Mouse (Mus musculus): ENCODE measurements around the gene 1700025G04Rik. TPM values are rescaled to one million over a fixed set of nuclear protein-coding genes. Genes with fewer than 3 reads are reported as not detected.
"Not testable (repeated sequence)": the region's sequence is repeated elsewhere in the genome, so short reads cannot be mapped to it uniquely, and the experiment has no call there.

1700025G04Rik gene
- polyA plus RNA-seq, 2 experiments: 24.3 to 36.4 TPM

- Histone ChIP-seq H3K27ac (replicated peaks; ENCODE audit: low read depth, low read length) (no peak overlapping the region), H3K9ac (ENCODE audit: low read depth, low read length, severe bottlenecking) (no peak overlapping the region), H3K4me3 (replicated peaks; ENCODE audit: low read length) (no peak overlapping the region), H3K4me1 (ENCODE audit: control insufficient read depth, insufficient read depth, low read length) (no peaks in the 10 kb centered on the region), H3K27me3 (ENCODE audit: control insufficient read depth, insufficient read depth, low read length) (no peaks in the 10 kb centered on the region), H3K4me2 (replicated peaks; ENCODE audit: low read depth, low read length, severe bottlenecking) (no peak overlapping the region), H3K36me3 (ENCODE audit: control insufficient read depth, insufficient read depth, low read length) (peaks cover 52% of the 10 kb centered on the region), H3K9me3 (ENCODE audit: control insufficient read depth, low read length) (no peaks in the 10 kb centered on the region)
- ATAC-seq (ENCODE audit: low FRiP score, low read depth): no peak
- TF ChIP-seq POLR2A (IDR thresholded peaks at IDR 0.05; ENCODE audit: borderline replicate concordance, extremely low read depth, insufficient read depth, insufficient read length): no peak
- no peak for DNase-seq (ENCODE audit: low spot score)
- 91% methylated on average over 13 of the region's 13 CpGs for WGBS
These were observed 277.8 kb downstream of the 1700025G04Rik start for GRCm38 (mm10) chr1:151812004-151812712.

GRCm38 (mm10) chr1:151811456-151811855, 278.5 kb downstream of the 1700025G04Rik start:
- Histone ChIP-seq H3K27me3 (ENCODE audit: control insufficient read depth, insufficient read depth, low read length) (no peaks in the 10 kb centered on the region), H3K9ac (ENCODE audit: low read depth, low read length, severe bottlenecking) (no peak overlapping the region), H3K27ac (replicated peaks; ENCODE audit: low read depth, low read length) (no peak overlapping the region), H3K9me3 (ENCODE audit: control insufficient read depth, low read length) (no peaks in the 10 kb centered on the region), H3K4me3 (replicated peaks; ENCODE audit: low read length) (no peak overlapping the region), H3K4me2 (replicated peaks; ENCODE audit: low read depth, low read length, severe bottlenecking) (no peak overlapping the region), H3K4me1 (ENCODE audit: control insufficient read depth, insufficient read depth, low read length) (no peaks in the 10 kb centered on the region), H3K36me3 (ENCODE audit: control insufficient read depth, insufficient read depth, low read length) (peaks cover 56% of the 10 kb centered on the region)
- no peak for TF ChIP-seq POLR2A (IDR thresholded peaks at IDR 0.05; ENCODE audit: borderline replicate concordance, extremely low read depth, insufficient read depth, insufficient read length)
- ATAC-seq (ENCODE audit: low FRiP score, low read depth) (no peak), DNase-seq (ENCODE audit: low spot score) (no peak)
- WGBS: 85% methylated on average over 16 of the region's 16 CpGs

DNA sequence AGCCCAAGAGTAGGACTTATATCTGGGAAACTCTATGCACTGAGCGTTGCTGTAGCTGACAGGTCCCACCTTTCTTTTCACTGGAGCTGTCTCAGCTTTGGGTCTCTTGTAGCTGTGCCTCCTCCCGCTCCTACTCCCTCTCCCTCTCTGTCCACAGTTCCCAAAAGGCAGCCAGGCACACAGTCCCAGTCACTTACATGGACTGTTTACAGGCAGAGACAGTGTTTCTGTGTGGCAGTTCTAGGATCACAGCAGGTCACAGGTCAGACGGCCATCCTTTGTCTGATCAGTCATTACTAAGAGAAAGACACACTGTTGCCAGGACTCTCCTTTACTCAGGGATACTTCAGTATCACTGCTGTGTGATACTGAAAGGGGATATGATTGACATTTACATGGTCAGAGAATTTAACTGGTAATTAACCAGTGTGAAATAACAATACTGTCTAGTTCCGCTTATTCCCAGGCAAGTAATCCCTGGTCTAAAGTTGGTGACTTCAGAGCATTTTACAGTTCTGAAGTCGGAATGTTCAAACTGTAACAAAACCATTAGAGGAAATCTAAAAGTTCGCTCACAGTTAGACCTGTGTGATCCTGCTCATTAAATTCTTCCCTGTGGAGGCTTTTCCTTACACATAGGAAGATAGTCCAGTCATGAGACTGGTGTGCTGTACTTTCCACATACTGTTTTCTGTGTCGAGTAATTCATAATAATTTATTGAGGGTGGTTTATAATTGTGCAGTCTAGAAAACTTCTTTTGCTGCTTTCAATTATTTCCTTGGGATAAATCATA, 279.1 kb downstream of the 1700025G04Rik start:
- no peak for DNase-seq (ENCODE audit: low spot score)
- no peaks in the 10 kb centered on the region for H3K9me3 ChIP-seq (ENCODE audit: control insufficient read depth, low read length)
- peaks cover 54% of the 10 kb centered on the region for H3K36me3 ChIP-seq (ENCODE audit: control insufficient read depth, insufficient read depth, low read length)
- no peak for ATAC-seq (ENCODE audit: low FRiP score, low read depth)
- no peak overlapping the region for H3K27ac ChIP-seq (replicated peaks; ENCODE audit: low read depth, low read length)
- no peak overlapping the region for H3K4me3 ChIP-seq (replicated peaks; ENCODE audit: low read length)
- H3K4me1 ChIP-seq (ENCODE audit: control insufficient read depth, insufficient read depth, low read length): no peaks in the 10 kb centered on the region
- no peaks in the 10 kb centered on the region for H3K27me3 ChIP-seq (ENCODE audit: control insufficient read depth, insufficient read depth, low read length)
- no peak for TF ChIP-seq POLR2A (IDR thresholded peaks at IDR 0.05; ENCODE audit: borderline replicate concordance, extremely low read depth, insufficient read depth, insufficient read length)
- H3K4me2 ChIP-seq (replicated peaks; ENCODE audit: low read depth, low read length, severe bottlenecking): no peak overlapping the region
- WGBS: 71% methylated on average over 7 of the region's 7 CpGs
- H3K9ac ChIP-seq (ENCODE audit: low read depth, low read length, severe bottlenecking): no peak overlapping the region

DNA sequence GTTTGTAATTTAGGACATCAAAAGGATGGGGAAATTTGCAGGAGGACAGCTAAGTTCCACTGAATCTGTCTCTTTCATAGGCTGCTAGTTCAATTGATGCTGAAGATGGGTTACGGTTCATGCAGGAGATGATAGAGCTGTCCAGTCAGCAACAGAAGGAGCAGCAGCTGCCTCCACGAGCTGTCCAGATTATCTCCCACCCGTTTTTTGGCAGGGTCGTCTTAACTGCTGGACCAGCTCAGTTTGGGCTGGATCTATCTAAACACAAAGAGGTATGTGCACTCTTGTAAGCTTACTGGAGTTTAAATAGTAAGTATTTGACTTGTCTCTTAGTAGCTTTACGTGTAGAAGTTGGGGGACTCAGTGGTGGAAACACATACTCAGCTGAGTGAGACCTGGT, 282.6 kb downstream of the 1700025G04Rik start:
- no peak overlapping the region for H3K9ac ChIP-seq (ENCODE audit: low read depth, low read length, severe bottlenecking)
- no peaks in the 10 kb centered on the region for H3K9me3 ChIP-seq (ENCODE audit: control insufficient read depth, low read length)
- no peak overlapping the region for H3K4me3 ChIP-seq (replicated peaks; ENCODE audit: low read length)
- no peak overlapping the region for H3K27ac ChIP-seq (replicated peaks; ENCODE audit: low read depth, low read length)
- 84% methylated on average over 5 of the region's 5 CpGs for WGBS
- no peak for TF ChIP-seq POLR2A (IDR thresholded peaks at IDR 0.05; ENCODE audit: borderline replicate concordance, extremely low read depth, insufficient read depth, insufficient read length)
- no peaks in the 10 kb centered on the region for H3K27me3 ChIP-seq (ENCODE audit: control insufficient read depth, insufficient read depth, low read length)
- no peak for DNase-seq (ENCODE audit: low spot score)
- peaks cover 60% of the 10 kb centered on the region for H3K36me3 ChIP-seq (ENCODE audit: control insufficient read depth, insufficient read depth, low read length)
- no peaks in the 10 kb centered on the region for H3K4me1 ChIP-seq (ENCODE audit: control insufficient read depth, insufficient read depth, low read length)
- no peak overlapping the region for H3K4me2 ChIP-seq (replicated peaks; ENCODE audit: low read depth, low read length, severe bottlenecking)
- no peak for ATAC-seq (ENCODE audit: low FRiP score, low read depth)

GRCm38 (mm10) chr1:151802795-151803194, 287.1 kb downstream of the 1700025G04Rik start:
- H3K27me3 ChIP-seq (ENCODE audit: control insufficient read depth, insufficient read depth, low read length); H3K4me2 ChIP-seq (replicated peaks; ENCODE audit: low read depth, low read length, severe bottlenecking); ATAC-seq (ENCODE audit: low FRiP score, low read depth); H3K4me1 ChIP-seq (ENCODE audit: control insufficient read depth, insufficient read depth, low read length); H3K27ac ChIP-seq (replicated peaks; ENCODE audit: low read depth, low read length); H3K4me3 ChIP-seq (replicated peaks; ENCODE audit: low read length); H3K9me3 ChIP-seq (ENCODE audit: control insufficient read depth, low read length); H3K9ac ChIP-seq (ENCODE audit: low read depth, low read length, severe bottlenecking); DNase-seq (ENCODE audit: low spot score): not testable (repeated sequence)
- 63% methylated on average over 3 of the region's 3 CpGs for WGBS
- peaks cover 53% of the 10 kb centered on the region for H3K36me3 ChIP-seq (ENCODE audit: control insufficient read depth, insufficient read depth, low read length)
